10 mouse cellular contexts compared by ENCODE assay signal in the genomic region with DNA sequence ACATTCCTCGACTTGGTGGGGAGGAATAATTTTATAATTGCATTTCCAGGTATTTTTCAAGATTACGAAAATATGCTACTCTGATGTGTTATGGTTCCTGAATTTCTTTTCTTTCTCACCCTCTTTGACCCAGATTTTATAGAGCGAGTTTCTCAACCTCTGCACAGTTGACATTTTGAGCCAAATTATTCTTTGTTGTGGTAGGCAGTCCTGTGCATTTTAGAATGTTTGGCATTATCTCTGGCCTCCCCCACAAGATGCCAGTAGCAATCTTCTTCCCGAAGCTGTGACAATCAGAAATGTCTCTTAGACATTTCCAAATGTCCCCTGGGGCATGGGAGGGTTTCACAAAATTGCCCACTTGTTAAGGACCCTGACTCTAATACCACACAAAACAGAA. TPM values are rescaled to one million over a fixed set of nuclear protein-coding genes. Genes with fewer than 3 reads are reported as not detected.
DNase-seq lines count a peak whose midpoint lies in the region; ATAC-seq and TF ChIP-seq lines count a peak whose summit lies in the region.
"Had no signal": no experiment of that assay in that cellular context is flagged by ENCODE, and none has a peak within 500 bp of the region (broad histone marks: within the 10 kb centered on the region; RNA-seq: fewer than 3 reads in every experiment).

No protein-coding gene starts in this region.

- DNase-seq in heart, adult 2 months, result no peak
- DNase-seq in CH12.LX (ENCODE audit: extremely low read depth), result no peak
- no peak for DNase-seq in forebrain, postnatal 0 days
- no peak for DNase-seq in midbrain, embryonic 10.5 days (ENCODE audit: low spot score)
- no peak for DNase-seq in urinary bladder, postnatal 4 days (ENCODE audit: low spot score in 2 of 2)
- DNase-seq in B cell, adult 2 months, result no peak
- no peak for DNase-seq in urinary bladder, postnatal 25 days (ENCODE audit: low spot score)
- DNase-seq: cerebellum, adult 9-11 months; layer of hippocampus, adult 9-11 months had no signal

- TF ChIP-seq RAD21 in CH12.LX (IDR thresholded peaks at IDR 0.05; ENCODE audit: low read depth, low read length), result no peak

- no peaks in the 10 kb centered on the region; the same call in 1 of the 2 replicates for H3K79me2 ChIP-seq in heart, adult 2 months (replicated peaks; ENCODE audit: control insufficient read depth, insufficient read depth, low read length)
- H3K79me2 ChIP-seq in CH12.LX (replicated peaks; ENCODE audit: control insufficient read depth, extremely low read depth, insufficient read depth, poor library complexity, severe bottlenecking), result peaks cover 34% of the 10 kb centered on the region

- in situ Hi-C loops in CH12.LX (cut with MboI; ENCODE audit: low pct_ligation_motif_present, low pct_unique_long_range_greater_than_20kb, low sequenced_read_pairs), result no loop called here

- no peak for TF ChIP-seq CTCF in heart, adult 2 months (IDR thresholded peaks at IDR 0.05)
- no peak for TF ChIP-seq CTCF in CH12.LX (conservative IDR thresholded peaks at IDR 0.05 in 1 of 2, IDR thresholded peaks at IDR 0.05 in 1 of 2; ENCODE audit: low read depth in 2 of 2, low read length in 2 of 2)
- no peak for TF ChIP-seq CTCF in forebrain, postnatal 0 days (IDR thresholded peaks at IDR 0.05; ENCODE audit: low read depth)

- no peak for TF ChIP-seq EP300 in heart, adult 2 months (IDR thresholded peaks at IDR 0.05; ENCODE audit: insufficient read depth, low read depth, low read length)
- TF ChIP-seq EP300 in CH12.LX (IDR thresholded peaks at IDR 0.05; ENCODE audit: low read length), result no peak

- no peaks in the 10 kb centered on the region for H3K9me3 ChIP-seq in heart, embryonic 13.5 days
- H3K9me3 ChIP-seq in CH12.LX (replicated peaks; ENCODE audit: low read length), result no peaks in the 10 kb centered on the region
- H3K9me3 ChIP-seq in forebrain, postnatal 0 days (ENCODE audit: low read length), result no peaks in the 10 kb centered on the region
- no peaks in the 10 kb centered on the region for H3K9me3 ChIP-seq in midbrain, embryonic 10.5 days (replicated peaks)

- dilution Hi-C loops in CH12.LX (cut with MboI; ENCODE audit: extremely low pct_ligation_motif_present, extremely low pct_unique_long_range_greater_than_20kb, low sequenced_read_pairs), result no loop called here

- H3K4me3 ChIP-seq in heart, embryonic 13.5 days, result peak overlapping the region; percentile 97
- H3K4me3 ChIP-seq in heart, adult 2 months, result no peak overlapping the region
- peak overlapping the region in 2 of 3 experiments; percentile 84 to 99 for H3K4me3 ChIP-seq in CH12.LX (replicated peaks in 1 of 3; ENCODE audit: low read depth in 2 of 3, low read length in 2 of 3, poor library complexity in 1 of 3)
- peak overlapping the region; percentile 91 for H3K4me3 ChIP-seq in forebrain, postnatal 0 days (ENCODE audit: low read depth, low read length)
- peak overlapping the region; percentile 81; the same call in 1 of the 2 replicates for H3K4me3 ChIP-seq in midbrain, embryonic 10.5 days

- H3K36me3 ChIP-seq in heart, embryonic 13.5 days, result peaks cover 22% of the 10 kb centered on the region
- H3K36me3 ChIP-seq in heart, adult 2 months (ENCODE audit: control insufficient read depth, insufficient read depth, low read length), result peaks cover 20% of the 10 kb centered on the region
- H3K36me3 ChIP-seq in CH12.LX (replicated peaks in 1 of 2; ENCODE audit: control insufficient read depth in 1 of 2, insufficient read depth in 1 of 2, low read length in 1 of 2), result peaks cover 0 to 5% of the 10 kb centered on the region in 2 experiments
- no peaks in the 10 kb centered on the region for H3K36me3 ChIP-seq in forebrain, postnatal 0 days (ENCODE audit: insufficient read depth)
- peaks cover 30% of the 10 kb centered on the region for H3K36me3 ChIP-seq in midbrain, embryonic 10.5 days

- intact Hi-C loops in heart, adult 2 months (cut with DNase I), result loop anchor here (5.0 kb wide), 1 partner anchor 59 kb away; the partner anchor contains the start of gene Apold1

- peak overlapping the region; percentile 95 for H3K4me2 ChIP-seq in heart, embryonic 13.5 days
- peak overlapping the region; percentile 63 for H3K4me2 ChIP-seq in CH12.LX (ENCODE audit: insufficient read depth, low read depth, poor library complexity, severe bottlenecking)
- peak overlapping the region; percentile 39 for H3K4me2 ChIP-seq in forebrain, postnatal 0 days (ENCODE audit: low read depth)

- H3K4me1 ChIP-seq in heart, embryonic 13.5 days, result peaks cover 49% of the 10 kb centered on the region
- H3K4me1 ChIP-seq in heart, adult 2 months (ENCODE audit: control insufficient read depth, insufficient read depth, low read length), result peaks cover 2% of the 10 kb centered on the region; the same call in 1 of the 2 replicates
- H3K4me1 ChIP-seq in CH12.LX (ENCODE audit: control insufficient read depth in 1 of 2, insufficient read depth in 2 of 2), result peaks cover 0 to 23% of the 10 kb centered on the region in 2 experiments; a peak in 2 of 4 replicates
- peaks cover 3% of the 10 kb centered on the region; the same call in 1 of the 2 replicates for H3K4me1 ChIP-seq in forebrain, postnatal 0 days (ENCODE audit: insufficient read depth)
- H3K4me1 ChIP-seq in midbrain, embryonic 10.5 days, result peaks cover 76% of the 10 kb centered on the region

- 72% methylated on average over 4 of the region's 4 CpGs for WGBS in heart, embryonic 13.5 days
- 47% methylated on average over 4 of the region's 4 CpGs for WGBS in heart, adult 2 months
- WGBS in forebrain, postnatal 0 days, result 48% methylated on average over 4 of the region's 4 CpGs
- 78% methylated on average over 4 of the region's 4 CpGs for WGBS in midbrain, embryonic 10.5 days

- H3K27me3 ChIP-seq in heart, embryonic 13.5 days (replicated peaks), result no peaks in the 10 kb centered on the region
- H3K27me3 ChIP-seq in heart, adult 2 months (ENCODE audit: control insufficient read depth, insufficient read depth, low read length), result no peaks in the 10 kb centered on the region
- H3K27me3 ChIP-seq in CH12.LX (replicated peaks), result no peaks in the 10 kb centered on the region
- H3K27me3 ChIP-seq in forebrain, postnatal 0 days (ENCODE audit: insufficient read depth, low read length), result no peaks in the 10 kb centered on the region
- peaks cover 3% of the 10 kb centered on the region for H3K27me3 ChIP-seq in midbrain, embryonic 10.5 days (ENCODE audit: low read depth, poor library complexity, severe bottlenecking)

- peak overlapping the region; percentile 63 for H3K9ac ChIP-seq in heart, embryonic 13.5 days
- no peak overlapping the region for H3K9ac ChIP-seq in heart, adult 2 months (ENCODE audit: low read depth, low read length)
- H3K9ac ChIP-seq in CH12.LX (ENCODE audit: insufficient read depth, low read depth), result no peak overlapping the region
- H3K9ac ChIP-seq in forebrain, postnatal 0 days, result peak overlapping the region; percentile 31

- no peak overlapping the region for H3K27ac ChIP-seq in heart, embryonic 13.5 days (replicated peaks)
- H3K27ac ChIP-seq in heart, adult 2 months, result no peak overlapping the region
- no peak overlapping the region; the same call in 1 of the 2 replicates for H3K27ac ChIP-seq in CH12.LX (ENCODE audit: insufficient read depth, low read depth)
- H3K27ac ChIP-seq in forebrain, postnatal 0 days (ENCODE audit: low read depth, low read length), result no peak overlapping the region
- no peak overlapping the region for H3K27ac ChIP-seq in midbrain, embryonic 10.5 days (replicated peaks)

- ATAC-seq in heart, embryonic 13.5 days (ENCODE audit: extremely low read depth, insufficient number of reproducible peaks, low FRiP score, low TSS enrichment), result no peak
- no peak for ATAC-seq in forebrain, postnatal 0 days

- TF ChIP-seq POLR2A in heart, adult 2 months (IDR thresholded peaks at IDR 0.05; ENCODE audit: insufficient read depth, low read depth, low read length), result no peak
- no peak for TF ChIP-seq POLR2A in CH12.LX (IDR thresholded peaks at IDR 0.05; ENCODE audit: low read depth, low read length)

TF ChIP-seq in CH12.LX, 34 proteins besides CTCF, POLR2A, EP300 and RAD21:
- 0 out of 2 replicates have a peak, but pooled peaks have one; percentile 25 for TF ChIP-seq MXI1 (IDR thresholded peaks at IDR 0.05; ENCODE audit: low read depth, low read length)
- no peak for TF ChIP-seq BHLHE40 (IDR thresholded peaks at IDR 0.05; ENCODE audit: low read depth, low read length)

RNA-seq across cellular contexts. Expression of gene Cdkn1b, which starts 3.5 kb away (rescaled TPM):
- polyA plus RNA-seq in heart, embryonic 13.5 days (2015; fragmentation: Nextera tagmentation; extraction: Ambion mirVana), result 14.4 and 17.4 TPM in 2 replicates
- 10 to 100 TPM; 35.9 to 42.0 TPM for total RNA-seq in heart, adult 2 months (2021)
- polyA plus RNA-seq in heart, adult 2 months (2012; rRNA removed), result 14.6 and 15.0 TPM in 2 replicates
- total RNA-seq in CH12.LX (2012; rRNA removed) (12.8 and 19.2 TPM in 2 replicates), CH12.LX (2014; rRNA removed) (23.5 TPM in 2 replicates)
- polyA plus RNA-seq in CH12.LX (2012; ENCODE audit: insufficient read length, low read depth), result 15.8 and 20.9 TPM in 2 replicates
- total RNA-seq in forebrain, postnatal 0 days (2014; rRNA removed), result 89.0 and 102 TPM in 2 replicates
- 36.0 and 44.0 TPM in 2 replicates for polyA plus RNA-seq in forebrain, postnatal 0 days (2015; fragmentation: Nextera tagmentation; extraction: Ambion mirVana)
- polyA plus RNA-seq in midbrain, embryonic 10.5 days (2016; fragmentation: Nextera tagmentation; extraction: Ambion mirVana), result 15.5 and 20.9 TPM in 2 replicates

RNA-seq across cellular contexts. Expression of gene Gpr19, which starts 25.3 kb away (rescaled TPM):
- 8.5 and 8.6 TPM in 2 replicates for polyA plus RNA-seq in heart, embryonic 13.5 days (2015; fragmentation: Nextera tagmentation; extraction: Ambion mirVana)
- total RNA-seq in heart, adult 2 months (2021), result 1 to 10 TPM; 3.2 to 4.8 TPM
- polyA plus RNA-seq in heart, adult 2 months (2012; rRNA removed), result 4.4 and 6.1 TPM in 2 replicates
- total RNA-seq in CH12.LX (2012; rRNA removed) (6.3 and 7.5 TPM in 2 replicates), CH12.LX (2014; rRNA removed) (3.8 and 5.2 TPM in 2 replicates)
- 4.8 and 6.0 TPM in 2 replicates for polyA plus RNA-seq in CH12.LX (2012; ENCODE audit: insufficient read length, low read depth)
- total RNA-seq in forebrain, postnatal 0 days (2014; rRNA removed), result 33.2 and 34.5 TPM in 2 replicates
- 38.6 and 42.7 TPM in 2 replicates for polyA plus RNA-seq in forebrain, postnatal 0 days (2015; fragmentation: Nextera tagmentation; extraction: Ambion mirVana)
- 32.3 and 37.7 TPM in 2 replicates for polyA plus RNA-seq in midbrain, embryonic 10.5 days (2016; fragmentation: Nextera tagmentation; extraction: Ambion mirVana)

RNA-seq across cellular contexts. Expression of gene Apold1, which starts 57.8 kb away (rescaled TPM):
- 6.8 and 7.8 TPM in 2 replicates for polyA plus RNA-seq in heart, embryonic 13.5 days (2015; fragmentation: Nextera tagmentation; extraction: Ambion mirVana)
- total RNA-seq in heart, adult 2 months (2021), result 1 to 10 TPM; 6.9 to 9.3 TPM
- polyA plus RNA-seq in heart, adult 2 months (2012; rRNA removed), result 3.6 and 4.4 TPM in 2 replicates
- 1.4 and 2.7 TPM in 2 replicates for total RNA-seq in CH12.LX (2012; rRNA removed)
- 2.8 and 3.1 TPM in 2 replicates for total RNA-seq in CH12.LX (2014; rRNA removed)
- polyA plus RNA-seq in CH12.LX (2012; ENCODE audit: insufficient read length, low read depth), result 1.0 and 1.1 TPM in 2 replicates
- 8.7 TPM in 2 replicates for total RNA-seq in forebrain, postnatal 0 days (2014; rRNA removed)
- polyA plus RNA-seq in forebrain, postnatal 0 days (2015; fragmentation: Nextera tagmentation; extraction: Ambion mirVana), result 5.9 and 6.2 TPM in 2 replicates
- polyA plus RNA-seq in midbrain, embryonic 10.5 days (2016; fragmentation: Nextera tagmentation; extraction: Ambion mirVana), result 2.5 and 2.8 TPM in 2 replicates

Comparison
In these comparisons a context has a peak if more than half of its experiments do, and no peak if none do; other contexts are left out.
1. H3K9ac ChIP-seq: peak in heart, embryonic 13.5 days (single experiment) and forebrain, postnatal 0 days (single experiment); none in heart, adult 2 months (single experiment) and CH12.LX (single experiment).
2. H3K4me2 ChIP-seq: peak in every context shown above with its lines; median percentile 95 in heart, embryonic 13.5 days; 63 in CH12.LX; 39 in forebrain, postnatal 0 days.